Mouse (Mus musculus) testis, adult 2 months (tissue): Measurements from ENCODE around the gene Parl.

Experiments used
- CTCF ChIP-seq: fragments of 200-500 bp; IDR thresholded peaks from 2 replicates; pipeline ENCODE4 v1.5.1; 2012; ENCODE audit warnings: low read depth, mild to moderate bottlenecking, inconsistent platforms, low read length, moderate library complexity; ENCODE audit not compliant: control insufficient read depth, insufficient read depth, insufficient replicate concordance
- POLR2A ChIP-seq: fragments of 200-500 bp; IDR thresholded peaks from 2 replicates; pipeline ENCODE4 v1.6.1; 2012; ENCODE audit warnings: low read depth, mild to moderate bottlenecking, inconsistent platforms, low read length, moderate library complexity; ENCODE audit not compliant: control insufficient read depth

GRCm38 (mm10) chr16:20322274-20322673, 20.1 kb upstream of the Parl start:
- TF ChIP-seq POLR2A (no peak), CTCF (no peak)
